Mouse (Mus musculus) frontal cortex, postnatal 10 days (tissue): ENCODE data around the gene Prcp.

Source experiments
- DNase-seq, 2 experiments: peaks; one replicate each; pipeline ENCODE4 v3.0.0; 2022; ENCODE audit warnings: low spot score in 2 of 2, mixed read lengths in 1 of 2

Gene Prcp

DNA sequence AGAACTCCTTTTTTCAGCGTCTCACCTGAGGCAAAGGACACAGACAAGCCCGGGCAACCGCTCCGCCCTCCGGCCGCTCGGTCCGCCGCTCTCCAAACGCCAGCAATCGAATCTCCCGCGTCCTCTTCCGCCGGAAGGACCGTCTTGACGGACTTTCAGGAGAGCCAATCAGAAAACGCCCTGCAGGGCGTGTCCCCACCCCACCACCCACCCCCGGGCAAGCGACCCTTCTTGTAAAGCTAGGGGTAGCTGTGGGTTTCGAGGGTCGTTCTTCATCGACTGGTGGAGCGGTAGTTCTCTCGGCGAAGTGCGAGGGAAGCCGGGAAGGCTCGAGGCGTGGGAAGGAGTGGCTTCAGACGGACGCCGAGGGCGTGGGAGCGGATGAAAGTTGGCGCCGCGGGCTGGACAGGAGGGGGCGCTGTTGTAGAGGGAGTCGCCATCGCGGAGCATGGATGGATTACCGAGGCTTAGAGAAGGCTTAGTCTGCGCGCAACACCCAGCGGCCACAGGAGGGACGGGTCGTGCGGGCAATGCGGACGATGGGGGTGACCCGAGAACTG is at the start of gene Prcp, which contains the start of gene Ddias:
Gene Prcp, plus strand, starts transcription at position 355 of the 560 bp plus-strand sequence.
Gene Ddias, minus strand, starts transcription at position 132 of the 560 bp plus-strand sequence.
- peak; percentile 80 to 91 for DNase-seq

DNA sequence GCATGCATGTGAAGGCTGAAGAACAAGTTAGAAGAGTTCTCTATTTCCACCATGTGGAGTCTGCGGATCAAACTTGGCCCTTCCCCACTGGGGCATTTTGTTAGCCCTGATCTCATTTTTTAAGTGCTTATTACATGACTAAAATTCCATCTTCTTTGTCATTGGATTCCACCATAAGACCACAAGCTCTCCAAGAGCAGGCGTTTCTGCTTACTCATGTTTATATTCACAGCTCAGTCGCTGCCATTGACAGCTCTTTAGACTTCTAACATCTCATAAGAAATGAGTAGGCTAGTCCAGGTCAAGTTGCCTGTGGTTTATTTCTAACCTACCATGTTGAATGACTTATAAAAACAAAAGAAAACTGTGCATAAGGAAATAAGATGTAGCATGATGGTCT is 48.0 kb upstream of the Prcp start:
- no peak for DNase-seq

DNA sequence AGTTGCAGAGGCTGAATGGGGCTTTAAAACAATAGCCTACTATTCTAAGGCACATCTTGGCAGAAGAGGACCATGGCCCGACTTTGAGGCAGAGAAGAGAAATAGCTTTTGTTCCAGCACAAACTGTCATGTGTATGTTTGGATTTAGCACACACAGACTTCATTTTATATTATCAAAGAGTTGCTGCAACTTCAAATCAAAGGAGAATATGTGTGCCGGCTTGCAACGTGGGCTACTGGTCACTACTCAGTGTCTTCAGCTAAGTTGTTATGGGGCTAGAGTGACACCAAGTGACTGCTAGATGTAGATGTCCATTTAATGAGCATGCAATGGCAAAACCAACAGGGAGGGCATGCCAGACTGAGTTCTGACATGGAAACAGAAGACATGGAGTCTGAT is 46.3 kb upstream of the Prcp start:
- DNase-seq: no peak

DNA sequence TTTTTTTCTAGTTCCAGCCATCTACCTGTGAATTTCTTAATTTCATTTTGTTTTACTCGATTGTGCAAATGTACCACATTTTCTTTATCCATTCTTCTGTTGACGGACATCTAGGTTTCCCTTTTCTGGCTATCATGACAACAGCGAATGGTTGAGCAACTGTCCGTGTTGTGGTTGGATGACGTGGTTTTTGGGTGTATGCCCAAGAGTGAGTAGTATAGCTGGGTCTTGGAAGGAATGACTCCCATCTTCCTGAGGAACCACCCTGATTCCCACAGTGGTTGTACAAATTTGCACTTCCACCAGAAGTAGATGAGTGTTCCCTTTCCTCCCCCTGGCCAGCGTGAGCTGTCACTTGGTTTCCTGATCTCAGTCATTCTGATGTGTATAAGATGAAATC is 41.9 kb upstream of the Prcp start:
- DNase-seq: no peak

DNA sequence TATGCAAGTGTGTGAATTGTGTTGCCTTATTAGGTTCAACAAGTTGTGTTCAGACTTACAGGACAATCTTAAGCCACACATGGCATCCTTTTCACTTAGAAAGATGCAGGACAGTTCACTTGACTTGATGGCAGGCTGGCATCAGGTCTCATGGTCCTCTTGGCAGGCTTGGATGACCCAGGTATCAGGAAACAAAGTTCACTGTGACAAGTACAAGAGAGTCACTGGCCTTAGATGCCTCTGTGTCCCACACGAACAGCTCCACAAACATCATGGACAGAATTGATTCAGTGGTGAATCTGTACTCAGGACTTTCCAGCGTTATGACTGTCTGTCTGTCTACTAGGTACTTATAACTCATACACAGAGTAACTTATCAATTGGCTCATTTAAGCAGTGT is 39.9 kb upstream of the Prcp start:
- DNase-seq: no peak

DNA sequence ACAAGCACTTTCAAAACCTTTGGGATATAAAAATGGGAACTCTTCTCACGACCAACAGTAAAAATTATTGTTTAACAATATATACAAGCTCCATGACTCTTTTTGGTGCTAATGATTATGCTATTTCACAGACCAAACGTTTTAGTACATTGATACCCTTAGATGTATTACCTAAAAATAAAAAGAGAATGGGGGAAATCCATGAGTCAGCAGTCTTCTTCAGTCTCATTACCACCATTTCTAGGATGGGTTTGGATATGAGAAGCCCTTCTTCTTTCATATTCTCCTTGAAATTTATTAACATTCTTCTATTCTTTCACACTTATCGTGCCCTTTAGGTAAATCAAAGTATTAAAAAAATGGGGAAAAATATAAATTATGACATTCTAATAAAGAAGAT is 37.8 kb upstream of the Prcp start:
- DNase-seq: no peak

DNA sequence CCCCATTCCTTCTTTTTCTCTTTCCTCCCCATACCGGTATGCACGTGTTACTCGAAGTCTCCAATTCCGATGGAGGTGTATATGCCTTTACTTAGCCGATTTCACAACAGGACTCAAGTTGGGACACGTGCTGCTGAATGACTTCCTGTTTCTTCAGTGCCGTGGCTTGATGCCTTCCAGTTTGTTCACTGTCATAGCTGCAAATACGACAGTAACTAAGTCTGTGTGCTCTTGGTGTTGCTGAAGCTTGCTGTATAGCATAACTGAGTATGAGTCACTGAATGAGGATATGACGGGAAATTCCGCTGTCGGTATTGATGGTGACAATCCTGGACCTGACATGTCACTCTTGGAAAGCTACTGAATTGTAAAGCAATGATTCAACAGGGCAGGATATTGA is 37.0 kb upstream of the Prcp start:
- no peak for DNase-seq

DNA sequence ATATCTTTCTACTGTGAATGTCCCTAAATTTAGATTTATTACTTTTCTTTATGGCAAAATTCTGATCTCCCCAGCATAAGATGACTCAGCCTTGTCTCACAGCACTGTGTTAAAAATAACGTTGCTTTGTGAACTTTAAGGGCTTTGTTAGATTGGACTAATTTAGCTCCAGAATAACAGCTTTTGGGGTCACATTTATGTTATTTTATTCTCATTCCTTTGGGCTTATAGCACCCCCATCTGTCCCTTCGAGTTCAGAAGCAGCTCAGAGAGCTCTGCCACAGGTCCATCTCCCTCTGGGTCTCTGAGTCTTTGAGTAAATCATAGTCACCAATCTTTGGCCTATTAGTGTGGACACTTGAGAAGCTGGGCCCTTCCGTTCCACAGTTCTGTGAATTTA is 36.4 kb upstream of the Prcp start:
- no peak for DNase-seq

DNA sequence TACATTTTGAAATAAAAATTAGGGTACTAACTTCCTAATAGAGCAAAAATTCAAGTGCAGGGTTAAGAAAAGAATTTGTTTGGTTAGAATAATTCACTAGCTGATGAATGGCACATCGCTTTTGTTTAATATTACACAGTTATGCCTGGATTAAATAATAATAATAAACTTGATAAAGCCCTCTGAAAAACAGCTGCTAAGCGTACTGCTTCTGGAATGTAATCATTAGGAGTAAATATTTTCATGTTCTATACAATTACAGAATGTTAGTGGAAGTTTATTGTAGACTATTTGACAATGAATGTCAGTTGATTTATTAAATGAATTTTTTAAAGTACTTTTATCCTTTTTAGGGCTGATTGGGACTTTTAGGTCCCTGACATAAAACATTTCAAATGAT is 32.0 kb upstream of the Prcp start:
- DNase-seq: no peak

DNA sequence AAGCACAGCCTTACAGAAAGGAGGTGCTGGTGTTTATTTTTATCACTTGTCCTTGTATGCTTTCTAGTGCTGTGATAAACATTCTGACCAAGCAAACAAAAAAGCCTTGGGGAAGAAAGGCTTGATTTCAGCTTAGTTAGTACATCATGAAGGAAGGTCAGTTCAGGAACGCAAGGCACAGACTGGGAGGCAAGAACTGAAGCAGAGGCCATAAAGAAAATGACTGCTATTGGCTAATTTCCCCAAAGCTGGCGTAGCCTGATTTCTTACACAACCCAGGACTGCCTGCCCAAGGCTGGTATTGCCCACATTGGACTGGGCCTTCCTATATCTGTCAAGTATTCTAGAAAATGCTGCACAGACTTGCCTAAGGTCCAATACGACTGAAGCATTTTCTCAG is 26.0 kb upstream of the Prcp start:
- DNase-seq: no peak

DNA sequence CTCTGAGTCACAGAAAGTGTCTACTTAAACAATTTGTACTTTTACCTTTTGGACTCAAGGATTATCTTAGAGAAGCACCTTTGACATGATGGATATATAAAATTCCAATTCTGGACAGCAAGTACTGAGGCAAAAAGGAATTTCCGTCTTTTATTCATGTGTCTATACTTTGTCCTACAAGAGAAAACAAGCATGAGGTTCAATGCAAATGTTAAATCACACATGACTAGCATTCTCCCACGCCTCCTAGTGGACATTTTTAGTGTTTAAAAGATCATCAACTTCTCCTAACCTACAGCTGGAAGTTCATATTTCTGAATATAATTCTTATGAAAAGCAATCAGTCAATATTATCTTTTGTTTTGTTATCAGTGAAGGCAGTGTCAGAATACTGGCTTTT is 7.7 kb upstream of the Prcp start:
- no peak for DNase-seq

DNA sequence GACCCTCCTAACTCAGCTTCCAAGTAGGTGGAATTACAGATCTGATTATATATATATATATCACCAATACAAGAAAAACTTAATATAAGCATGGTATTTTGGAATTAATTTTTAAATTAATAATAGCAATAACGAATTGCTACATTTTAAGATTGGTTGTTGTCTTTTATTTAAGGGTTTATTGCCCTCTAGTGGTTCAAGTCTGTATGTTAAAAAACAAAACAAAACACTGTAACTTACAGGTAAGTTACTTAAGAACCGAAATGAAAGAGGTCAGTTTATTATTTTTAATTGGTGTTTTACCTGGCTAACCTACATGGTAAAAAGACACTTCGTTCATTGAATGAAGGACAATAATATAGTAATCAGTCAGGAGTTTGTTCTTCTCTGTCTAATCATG is 4.1 kb upstream of the Prcp start:
- DNase-seq: no peak

DNA sequence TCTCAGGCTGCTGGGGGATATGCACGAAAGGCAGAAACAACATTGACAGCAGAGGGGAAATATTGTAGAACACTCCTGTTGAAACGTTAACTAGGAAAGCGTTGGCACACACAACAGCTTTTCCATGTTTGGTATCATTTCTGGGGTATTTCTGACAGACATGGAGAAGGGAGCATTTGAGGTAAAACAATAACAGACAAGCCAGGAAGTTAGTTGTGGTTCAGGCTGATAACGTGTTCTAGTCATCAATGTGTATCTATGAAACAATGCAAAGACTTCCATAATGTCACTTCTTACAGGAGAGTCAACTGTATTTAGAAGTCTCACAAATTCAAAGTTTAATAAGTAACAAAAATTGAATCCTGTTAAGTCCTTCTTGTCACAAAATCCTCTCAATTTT is 2.7 kb upstream of the Prcp start:
- DNase-seq: no peak

DNA sequence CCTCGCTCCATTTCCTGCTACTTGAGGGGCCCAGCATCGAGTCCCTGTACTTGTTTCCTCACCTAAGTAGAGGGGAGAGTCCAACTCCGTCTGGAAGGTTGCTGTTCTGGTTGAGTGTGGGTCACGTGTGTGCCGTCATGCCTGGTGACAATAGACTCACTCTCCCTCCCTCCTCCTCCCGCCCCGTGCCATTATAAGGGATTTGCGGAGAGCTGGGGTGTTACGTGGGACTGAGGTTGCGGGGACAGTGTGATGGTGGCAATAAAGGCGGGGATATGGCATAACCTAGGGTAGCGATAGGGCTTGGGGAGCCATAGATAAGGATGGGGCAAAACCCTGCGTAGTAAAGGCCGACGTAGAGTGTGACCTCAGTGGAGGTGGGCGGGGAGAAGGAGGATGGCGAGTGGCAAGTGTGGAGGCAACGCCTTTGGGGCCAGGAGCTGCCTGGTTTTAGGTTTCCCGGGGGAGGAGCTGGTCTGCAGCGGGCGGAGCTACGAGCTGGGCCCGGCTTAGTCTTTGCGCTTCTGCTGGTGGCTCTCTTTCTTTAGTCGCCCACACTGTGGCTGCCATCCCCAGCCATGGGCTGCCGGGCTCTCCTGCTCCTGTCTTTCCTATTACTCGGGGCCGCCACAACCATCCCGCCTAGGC is 615 bp downstream of the Prcp start:
- DNase-seq: peak; percentile 81 to 85

DNA sequence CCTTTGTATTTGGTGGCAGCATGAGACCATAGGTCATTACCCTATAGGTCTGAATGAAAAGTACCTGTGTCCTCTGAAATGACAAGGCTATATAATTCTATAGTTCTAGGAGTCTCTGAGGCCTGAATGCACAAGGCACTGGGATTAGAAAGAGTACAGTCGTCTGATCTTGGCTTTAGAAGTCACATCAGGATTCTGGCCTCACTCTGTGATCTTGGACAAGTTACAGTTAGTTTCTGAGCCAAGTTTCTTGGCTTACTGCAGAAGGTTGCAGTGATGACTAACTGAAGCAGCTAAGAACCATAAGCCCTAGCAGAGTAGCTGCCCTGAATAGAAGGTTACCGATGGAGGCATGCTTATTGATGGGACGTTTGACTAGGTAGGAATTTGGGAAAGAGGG is 1.8 kb downstream of the Prcp start:
- DNase-seq: no peak

DNA sequence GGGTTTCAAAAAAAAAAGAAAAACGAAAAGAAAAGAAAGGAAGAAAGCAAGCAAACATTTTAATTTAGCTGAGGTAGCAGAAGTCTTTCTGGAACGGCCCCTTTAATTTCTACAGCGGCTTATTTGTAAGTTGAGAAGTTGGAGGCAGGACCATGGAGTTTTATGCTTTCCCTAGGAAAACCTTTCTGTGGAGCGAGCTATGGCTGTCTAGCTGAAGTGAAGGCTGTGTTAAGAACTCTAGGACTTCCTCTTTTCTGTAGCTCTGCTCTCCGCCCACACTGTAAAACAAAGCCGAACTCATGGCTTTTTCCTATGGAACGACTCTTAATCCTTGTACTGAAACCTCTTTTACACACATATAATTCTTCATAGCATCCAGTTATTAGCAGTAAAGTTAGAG is 2.3 kb downstream of the Prcp start:
- no peak for DNase-seq

DNA sequence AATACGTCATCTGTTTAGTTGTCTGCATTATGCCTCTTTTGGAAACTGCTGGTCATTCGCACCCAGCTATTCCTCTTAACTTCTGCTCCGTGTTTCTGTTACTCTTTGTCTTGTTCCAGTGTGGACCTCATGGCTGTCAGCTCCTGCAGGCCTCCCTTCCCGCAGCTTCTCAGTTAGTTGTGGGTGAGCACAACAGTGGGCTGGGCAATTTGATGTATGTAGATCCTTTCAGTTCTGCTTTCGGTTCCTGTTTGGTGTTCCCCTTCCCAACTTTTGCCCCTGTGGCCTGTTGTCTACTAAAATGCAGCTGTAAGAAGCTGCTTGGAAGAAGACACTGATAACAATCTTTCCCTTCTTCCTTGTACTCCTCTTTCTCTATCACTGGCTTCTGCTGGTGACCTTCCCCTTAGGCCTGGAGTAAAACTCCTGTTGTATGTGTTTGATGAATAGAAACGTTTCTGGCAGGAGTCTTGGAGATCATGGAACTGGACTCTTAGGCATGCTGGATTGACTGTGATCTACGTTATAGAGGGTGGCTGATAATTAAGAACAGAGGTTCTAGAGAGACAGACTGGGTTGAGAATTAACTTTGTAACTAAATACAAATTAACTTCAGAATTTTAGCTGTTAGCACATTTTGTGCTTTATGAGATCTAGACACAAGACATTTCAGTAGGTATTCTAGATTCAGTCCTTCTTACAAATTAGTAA is 4.5 kb downstream of the Prcp start:
- no peak for DNase-seq

DNA sequence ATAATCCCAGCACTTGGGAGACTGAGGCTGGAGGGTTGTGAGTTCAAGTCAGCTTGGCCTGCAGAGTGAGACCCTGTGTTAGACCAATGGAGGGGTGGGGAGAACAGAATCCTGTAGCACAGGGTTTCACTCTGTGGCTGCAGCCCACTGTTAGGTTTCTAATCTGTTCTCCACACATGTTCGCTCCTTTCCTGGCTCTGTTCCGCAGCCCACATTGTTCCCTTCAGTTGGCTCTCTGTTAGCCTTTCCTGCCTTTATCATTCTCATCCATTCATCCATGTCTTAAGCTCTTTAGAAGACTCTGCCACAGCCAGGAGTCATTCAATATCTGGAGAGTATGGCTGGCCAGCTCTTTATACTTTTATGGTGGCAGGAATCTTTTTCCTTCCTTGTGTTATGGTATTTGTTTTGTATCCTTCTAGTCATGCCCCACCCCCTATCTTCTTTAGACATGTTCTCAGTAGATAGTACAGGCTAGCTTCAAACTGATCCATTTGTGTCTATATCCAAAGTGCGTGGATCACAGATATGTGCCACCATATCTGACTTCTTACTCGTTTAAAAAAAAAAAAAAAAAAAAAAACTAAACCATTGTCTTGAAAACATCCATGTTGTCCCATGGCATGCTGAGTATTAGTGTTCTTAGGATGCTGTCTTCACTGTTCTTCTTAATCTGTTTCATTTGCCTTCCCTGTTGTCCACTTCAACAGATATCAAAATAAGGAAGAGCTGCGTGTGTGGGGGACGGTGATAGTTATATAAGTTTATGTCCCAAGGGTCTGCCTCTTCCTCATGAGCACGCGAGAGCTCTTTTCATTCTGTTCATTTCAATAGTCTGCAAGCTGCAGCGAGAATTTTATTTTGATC is 9.8 kb downstream of the Prcp start:
- no peak for DNase-seq

DNA sequence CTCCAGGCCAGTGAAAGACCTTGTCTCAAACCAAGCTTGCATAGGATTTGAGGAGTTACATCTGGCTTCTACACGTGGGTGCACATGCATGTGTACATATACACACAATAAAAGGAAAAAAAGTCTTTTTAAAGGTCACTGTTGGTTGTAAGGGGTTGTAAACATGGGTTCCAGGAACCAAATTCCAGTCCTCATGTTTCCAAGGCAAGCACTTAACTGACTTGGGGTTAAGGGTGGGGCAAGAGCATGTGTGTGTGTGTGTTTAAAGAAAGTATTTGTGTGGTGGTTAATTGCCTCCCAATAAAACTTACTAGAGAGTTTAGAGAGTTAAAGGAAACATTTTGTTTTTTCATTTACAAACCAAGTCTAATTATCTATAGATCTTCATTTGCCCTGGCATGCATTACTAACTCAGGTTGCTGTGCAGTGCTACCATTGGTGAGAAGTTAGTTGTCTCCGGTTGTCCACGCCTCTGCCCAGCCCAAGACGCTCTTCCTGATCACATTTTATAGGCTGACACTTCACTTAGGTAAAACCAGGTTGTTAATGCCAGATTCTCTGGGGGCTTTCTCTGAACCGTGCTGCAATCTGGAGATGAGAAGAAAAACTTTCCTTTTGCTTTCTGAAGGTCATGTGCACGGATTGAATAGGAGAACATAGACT is 10.9 kb downstream of the Prcp start:
- no peak for DNase-seq

DNA sequence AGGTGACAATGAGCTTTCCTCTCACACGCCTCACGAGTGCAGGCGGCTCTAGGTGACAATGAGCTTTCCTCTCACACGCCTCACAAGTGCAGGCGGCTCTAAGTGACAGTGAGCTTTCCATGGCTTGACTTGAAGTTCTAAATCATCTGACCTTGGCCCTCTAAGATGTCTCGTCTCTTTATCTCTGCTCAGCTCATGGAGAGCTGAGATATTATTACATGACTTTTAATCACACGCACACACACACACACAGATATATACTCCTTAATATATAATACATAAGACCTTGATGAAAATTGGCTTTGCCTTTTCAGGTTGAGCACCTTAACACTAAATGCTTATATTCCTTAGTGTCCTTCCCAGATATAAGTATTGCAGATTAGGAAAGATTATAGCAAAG is 12.5 kb downstream of the Prcp start:
- DNase-seq: no peak

DNA sequence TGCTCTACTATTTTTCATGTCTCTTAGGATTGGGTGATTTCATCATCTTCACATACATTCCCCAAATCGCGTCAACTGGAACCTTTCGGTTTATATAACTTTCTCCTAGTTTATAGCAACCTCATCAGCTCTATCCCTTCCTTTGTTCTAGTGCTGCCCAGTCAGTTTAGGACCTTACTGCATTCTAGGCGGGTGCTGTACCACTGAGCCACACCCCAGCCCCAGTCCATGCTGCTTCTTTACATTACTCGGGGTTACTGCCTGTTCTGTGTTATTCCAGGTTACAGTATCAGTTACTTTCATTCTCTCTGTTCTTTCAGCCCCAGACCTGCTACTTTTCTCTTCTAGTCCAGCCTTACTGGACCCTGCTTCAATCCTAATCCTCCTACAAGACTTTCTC is 13.0 kb downstream of the Prcp start:
- DNase-seq: no peak

DNA sequence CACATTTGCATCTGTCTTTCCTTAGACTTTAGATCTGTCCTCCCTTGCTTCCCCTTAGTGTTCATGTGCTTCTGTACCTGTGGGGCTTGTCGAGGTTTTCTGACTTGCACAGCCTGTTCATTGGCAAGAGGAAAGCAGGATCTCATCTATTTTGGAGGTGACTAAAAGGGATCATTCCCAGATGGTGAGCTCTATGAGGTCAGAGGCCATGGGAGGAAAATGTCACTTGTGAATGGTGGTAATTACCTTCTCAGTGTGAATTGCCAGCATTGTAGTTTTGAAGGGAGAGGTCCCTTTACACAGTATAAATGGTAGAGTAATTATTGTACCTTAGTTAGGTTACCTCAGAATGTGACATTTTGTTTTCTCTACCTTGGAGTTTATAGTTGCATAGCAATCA is 15.9 kb downstream of the Prcp start:
- no peak for DNase-seq
